Mouse (Mus musculus): ENCODE results near the gene 4931422A03Rik. TPM values are rescaled to one million over a fixed set of nuclear protein-coding genes. Genes with fewer than 3 reads are reported as not detected.

4931422A03Rik gene
- total RNA-seq (2023), result not detected

GRCm38 (mm10) chr2:104028139-104028723 is at the start of gene 4931422A03Rik:
4931422A03Rik (minus strand) TSS chr2:104028361.

DNA sequence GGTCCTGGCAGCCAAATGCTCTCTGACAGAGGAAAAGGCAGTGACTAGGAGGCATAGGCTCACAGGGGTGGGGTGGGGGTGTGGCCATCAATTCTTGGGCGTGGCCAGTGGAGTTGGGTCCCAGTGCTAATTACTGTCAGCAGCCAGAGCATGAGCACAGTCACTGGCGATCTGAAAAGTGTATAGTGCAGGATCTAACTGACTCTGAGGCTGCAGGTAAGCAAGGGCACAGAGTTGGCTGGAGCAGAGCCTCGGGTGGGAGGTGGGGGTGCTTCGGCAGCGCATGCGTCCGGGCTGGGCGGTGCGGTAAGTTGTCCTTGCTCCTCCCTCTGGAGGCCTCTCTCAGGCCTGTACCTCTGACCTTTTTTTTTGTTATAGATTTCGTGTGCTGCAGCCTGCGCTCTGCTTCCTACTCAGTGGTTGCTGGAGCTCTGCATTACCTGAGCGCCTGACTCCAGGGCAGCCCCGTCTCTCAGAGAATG is 41.6 kb upstream of the 4931422A03Rik start, which contains the start of gene Cd59b:
TSS of gene Cd59b (plus strand) at position 146 of the 482 bp plus-strand sequence.

DNA sequence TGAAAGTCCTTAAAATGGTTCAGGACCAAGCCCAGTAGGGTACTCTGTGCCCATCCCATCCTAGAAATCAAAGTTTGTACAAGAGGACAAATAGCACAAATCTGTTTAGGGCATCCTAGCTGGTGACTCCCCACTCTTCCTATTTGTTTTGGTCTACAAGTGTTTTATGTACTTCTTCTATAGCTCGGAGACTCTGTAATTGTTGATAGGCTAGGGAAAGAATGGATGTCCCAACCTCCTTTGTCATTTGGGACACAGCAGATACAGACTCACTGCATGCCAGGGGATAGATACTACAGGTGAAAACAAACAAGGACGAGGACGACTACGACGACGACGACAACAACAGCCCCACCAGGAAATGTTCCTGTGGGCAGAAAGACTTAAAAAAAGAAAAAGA is 40.3 kb upstream of the 4931422A03Rik start, which contains the start of gene Gm10799:
TSS of gene Gm10799 (minus strand) at position 101 of the 400 bp plus-strand sequence.

GRCm38 (mm10) chr2:104065526-104065925 is 37.4 kb upstream of the 4931422A03Rik start, which contains the start of gene Gm10912:
Gm10912 (plus strand) TSS chr2:104065826.

DNA sequence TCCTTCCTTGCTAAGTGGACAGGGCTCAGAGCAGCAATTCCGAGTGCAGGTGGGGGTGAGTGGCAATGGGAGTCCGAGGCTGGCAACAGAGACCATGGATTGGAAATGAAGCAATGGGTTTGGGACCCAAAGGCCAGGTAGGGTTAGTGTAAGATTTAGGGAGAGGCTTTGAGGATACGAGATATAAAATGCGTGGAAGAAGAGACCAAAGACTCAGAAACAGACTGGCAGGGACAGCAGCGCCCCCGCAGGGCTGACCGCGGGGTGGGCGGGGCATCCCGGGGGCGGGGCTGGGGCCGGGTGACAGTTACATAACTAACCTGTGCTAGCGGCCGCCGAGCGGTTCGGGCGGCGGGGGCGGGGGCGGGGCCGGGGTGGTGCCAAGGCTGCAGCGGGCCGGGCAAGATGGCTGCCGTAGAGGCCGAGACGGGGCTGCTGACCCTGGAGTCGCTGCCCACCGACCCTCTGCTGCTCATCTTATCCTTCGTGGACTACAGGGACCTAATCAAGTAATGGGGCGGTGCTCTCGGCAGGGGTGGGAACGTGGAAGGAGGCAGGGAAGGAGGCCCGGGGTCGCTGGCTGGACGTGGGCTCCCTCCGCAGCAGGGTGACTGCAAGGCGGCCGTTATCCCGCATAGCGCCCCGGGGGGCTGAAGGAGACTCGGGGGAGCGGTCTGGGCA is 563 bp downstream of the 4931422A03Rik start, which contains the start of gene Fbxo3:
TSS of gene Fbxo3 (plus strand) at position 264 of the 681 bp plus-strand sequence.

DNA sequence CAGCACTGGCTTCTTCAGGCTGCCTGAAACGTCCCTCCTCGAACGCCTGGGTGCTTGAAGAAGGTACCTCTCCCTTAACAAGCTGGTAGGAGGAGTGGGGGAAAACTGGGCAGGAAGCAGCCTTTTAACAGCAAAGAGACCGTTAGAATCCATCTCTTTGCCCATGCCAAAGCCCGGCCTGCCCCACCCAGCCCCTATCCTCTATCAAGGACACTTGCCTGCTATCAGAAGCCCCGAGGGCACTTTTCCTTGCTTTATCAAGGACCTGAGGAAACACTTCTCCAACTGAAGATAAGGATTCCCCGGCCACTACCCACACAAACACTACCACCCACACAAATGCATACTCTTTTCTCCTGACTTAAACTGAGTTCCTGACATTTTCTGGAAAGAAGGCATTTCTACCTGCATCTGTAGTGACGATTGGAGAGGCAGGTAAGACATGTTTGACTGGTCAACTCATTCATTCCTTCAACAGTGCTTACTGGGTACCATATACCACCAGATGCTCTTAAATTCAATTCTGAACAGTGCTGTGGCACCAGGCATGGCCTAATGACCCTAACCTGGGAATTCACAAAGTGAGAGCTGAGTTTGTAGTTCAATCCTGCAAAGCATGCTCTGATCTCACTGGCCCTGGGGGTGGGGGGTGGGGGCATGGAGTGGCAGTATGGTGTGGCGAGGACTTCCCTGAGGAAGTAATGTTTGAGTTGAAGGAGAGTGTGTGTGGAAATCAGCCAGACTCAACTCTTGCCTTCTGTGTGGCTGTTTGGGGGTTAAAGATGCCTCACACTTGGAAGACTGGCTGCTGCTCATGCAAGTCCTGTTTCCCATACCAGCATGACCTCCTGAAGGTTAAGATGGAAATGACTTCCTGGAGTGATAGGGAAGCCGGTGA is 70.3 kb downstream of the 4931422A03Rik start, which contains the start of gene Lmo2:
TSS of gene Lmo2 (plus strand) at position 338 of the 898 bp plus-strand sequence.

Other genes with a start within 250 kb of the 4931422A03Rik start
- 100 to 1,000 TPM; 174 to 181 TPM for gene Caprin1, start 230.7 kb downstream of the 4931422A03Rik start, total RNA-seq (2023)
- 10 to 100 TPM; 89.4 to 90.2 TPM for gene Lmo2, start 70.4 kb downstream of the 4931422A03Rik start, total RNA-seq (2023)
- gene Fbxo3, start 640 bp downstream of the 4931422A03Rik start, total RNA-seq (2023), result 10 to 100 TPM; 34.6 to 35.7 TPM
- gene Gm10912, start 37.5 kb upstream of the 4931422A03Rik start, total RNA-seq (2023), result not detected
- not detected for gene Gm10799, start 40.2 kb upstream of the 4931422A03Rik start, total RNA-seq (2023)
- gene Cd59b, start 41.5 kb upstream of the 4931422A03Rik start, total RNA-seq (2023), result 1 to 10 TPM in 1 of 2 experiments, not detected in 1; 1.9 TPM
- 1 to 10 TPM in 1 of 2 experiments, under 1 TPM in 1; 0.71 to 1.4 TPM for gene Cd59a, start 67.4 kb upstream of the 4931422A03Rik start, total RNA-seq (2023)
- not detected for gene A930018P22Rik, start 94.4 kb upstream of the 4931422A03Rik start, total RNA-seq (2023)

Measured in neutrophil, adult 83 days (primary cell).